ENCODE assay signal across 27 mouse cellular contexts in genomic region chr1:174246080-174246479, GRCm38 (mm10). TPM values are rescaled to one million over a fixed set of nuclear protein-coding genes. Genes with fewer than 3 reads are reported as not detected.
A peak's percentile ranks its signal among the peaks of the same experiment; 100 is the strongest.
DNase-seq lines count a peak whose midpoint lies in the region; ATAC-seq lines count a peak whose summit lies in the region.
"Had no signal": no experiment of that assay in that cellular context is flagged by ENCODE, and none has a peak within 500 bp of the region (broad histone marks: within the 10 kb centered on the region; RNA-seq: fewer than 3 reads in every experiment).

No protein-coding gene starts in this region.

- no peak overlapping the region for H3K9ac ChIP-seq in heart, embryonic 12.5 days
- H3K9ac ChIP-seq in heart, embryonic 15.5 days, result no peak overlapping the region
- H3K9ac ChIP-seq: embryonic facial prominence, embryonic 13.5 days; embryonic facial prominence, embryonic 15.5 days; forebrain, embryonic 12.5 days had no signal

- H3K27ac ChIP-seq in heart, embryonic 12.5 days (ENCODE audit: poor library complexity, severe bottlenecking), result no peak overlapping the region
- H3K27ac ChIP-seq in heart, embryonic 15.5 days, result no peak overlapping the region
- H3K27ac ChIP-seq: embryonic facial prominence, embryonic 13.5 days; embryonic facial prominence, embryonic 15.5 days; forebrain, embryonic 10.5 days; forebrain, embryonic 12.5 days had no signal

- H3K4me3 ChIP-seq in heart, embryonic 12.5 days, result no peak overlapping the region
- H3K4me3 ChIP-seq in heart, embryonic 15.5 days, result no peak overlapping the region
- H3K4me3 ChIP-seq: embryonic facial prominence, embryonic 13.5 days; embryonic facial prominence, embryonic 15.5 days; erythroblast, embryonic 14.5 days; forebrain, embryonic 10.5 days; forebrain, embryonic 12.5 days had no signal

- H3K4me2 ChIP-seq in heart, embryonic 12.5 days, result no peak overlapping the region
- no peak overlapping the region for H3K4me2 ChIP-seq in heart, embryonic 15.5 days
- H3K4me2 ChIP-seq: embryonic facial prominence, embryonic 13.5 days; embryonic facial prominence, embryonic 15.5 days; forebrain, embryonic 12.5 days had no signal

- WGBS in heart, embryonic 12.5 days, result 39% methylated on average over 1 of the region's 1 CpGs
- WGBS in heart, embryonic 15.5 days, result 44% methylated on average over 1 of the region's 1 CpGs

- H3K4me1 ChIP-seq in heart, embryonic 12.5 days (replicated peaks), result no peaks in the 10 kb centered on the region
- H3K4me1 ChIP-seq in heart, embryonic 15.5 days (replicated peaks), result no peaks in the 10 kb centered on the region
- H3K4me1 ChIP-seq: embryonic facial prominence, embryonic 13.5 days; embryonic facial prominence, embryonic 15.5 days; forebrain, embryonic 10.5 days; forebrain, embryonic 12.5 days had no signal

- peak; percentile 71 for ATAC-seq in heart, embryonic 12.5 days (ENCODE audit: insufficient number of reproducible peaks, low FRiP score)
- 0 out of 2 replicates have a peak, but pooled peaks have one; percentile 7 for ATAC-seq in heart, embryonic 15.5 days (replicated peaks; ENCODE audit: insufficient number of reproducible peaks, insufficient read depth, low FRiP score, low read depth)
- ATAC-seq: forebrain, embryonic 14.5 days; forebrain, embryonic 16.5 days had no signal

- intact Hi-C loops in heart, postnatal 36 days (cut with DNase I), result no loop called here
- intact Hi-C loops in heart, postnatal 14 days (cut with DNase I), result no loop called here

- H3K36me3 ChIP-seq in heart, embryonic 12.5 days, result no peaks in the 10 kb centered on the region
- no peaks in the 10 kb centered on the region for H3K36me3 ChIP-seq in heart, embryonic 15.5 days
- H3K36me3 ChIP-seq: embryonic facial prominence, embryonic 13.5 days; embryonic facial prominence, embryonic 15.5 days; forebrain, embryonic 10.5 days; forebrain, embryonic 12.5 days had no signal

- DNase-seq in heart, postnatal 36 days, result no peak
- no peak for DNase-seq in heart, postnatal 14 days
- DNase-seq: adrenal gland, adult 2 months; adrenal gland, postnatal 10 days; adrenal gland, postnatal 25 days; cerebellum, adult 11 months; cerebellum, adult 18-20 months; cerebellum, adult 8-10 months; cerebellum, adult 9-11 months; cerebellum, postnatal 14 days; cerebellum, postnatal 36 days; embryo, embryonic 11 days had no signal

- H3K27me3 ChIP-seq in heart, embryonic 12.5 days (replicated peaks), result no peaks in the 10 kb centered on the region
- no peaks in the 10 kb centered on the region for H3K27me3 ChIP-seq in heart, embryonic 15.5 days
- H3K27me3 ChIP-seq: embryonic facial prominence, embryonic 13.5 days; embryonic facial prominence, embryonic 15.5 days; forebrain, embryonic 12.5 days had no signal

- H3K9me3 ChIP-seq in heart, embryonic 12.5 days (replicated peaks), result no peaks in the 10 kb centered on the region
- H3K9me3 ChIP-seq in heart, embryonic 15.5 days (replicated peaks), result no peaks in the 10 kb centered on the region
- H3K9me3 ChIP-seq: embryonic facial prominence, embryonic 13.5 days; embryonic facial prominence, embryonic 15.5 days; forebrain, embryonic 10.5 days; forebrain, embryonic 12.5 days had no signal

RNA-seq across cellular contexts. Expression of gene Olfr419, which starts 5.8 kb away (rescaled TPM):
- not detected in 2 replicates for polyA plus RNA-seq in heart, embryonic 12.5 days (2016; fragmentation: Nextera tagmentation; extraction: Ambion mirVana)
- total RNA-seq in heart, postnatal 36 days (2021), result not detected
- not detected in 2 replicates for polyA plus RNA-seq in heart, embryonic 15.5 days (2015; fragmentation: Nextera tagmentation; extraction: Ambion mirVana)
- total RNA-seq in heart, postnatal 14 days (2021), result not detected
- total RNA-seq: adrenal gland, adult 2 months; adrenal gland, postnatal 10 days; adrenal gland, postnatal 25 days; adrenal gland, postnatal 4 days; common myeloid progenitor, adult 5-6 weeks; MEL had no signal
- polyA plus RNA-seq: adrenal gland, adult 2 months; brain, embryonic 14.5 days; C2C12; embryonic facial prominence, embryonic 11.5 days; embryonic facial prominence, embryonic 13.5 days; erythroblast, embryonic 14.5 days; forebrain, embryonic 10.5 days; forebrain, embryonic 12.5 days; forebrain, embryonic 14.5 days; forebrain, embryonic 16.5 days had no signal
